Mouse (Mus musculus): ENCODE results near the gene Sh3gl1.

- TF ChIP-seq CTCF (conservative IDR thresholded peaks at IDR 0.05; ENCODE audit: low read length) (no peak), POU5F1 (IDR thresholded peaks at IDR 0.05; ENCODE audit: borderline replicate concordance, low read length) (no peak), NANOG (IDR thresholded peaks at IDR 0.05; ENCODE audit: borderline replicate concordance, low read length) (no peak)
Measured at GRCm38 (mm10) chr17:56034040-56034725, 2.3 kb downstream of the Sh3gl1 start.
